Mouse (Mus musculus) right cerebral cortex, postnatal 25 days (tissue): Measurements from ENCODE around the gene Cntn5.
"Not testable (repeated sequence)": the region's sequence is repeated elsewhere in the genome, so short reads cannot be mapped to it uniquely, and the experiment has no call there.

Experiments
- DNase-seq: peaks from one replicate; pipeline ENCODE4 v3.0.0; 2022

The Cntn5 gene

DNA sequence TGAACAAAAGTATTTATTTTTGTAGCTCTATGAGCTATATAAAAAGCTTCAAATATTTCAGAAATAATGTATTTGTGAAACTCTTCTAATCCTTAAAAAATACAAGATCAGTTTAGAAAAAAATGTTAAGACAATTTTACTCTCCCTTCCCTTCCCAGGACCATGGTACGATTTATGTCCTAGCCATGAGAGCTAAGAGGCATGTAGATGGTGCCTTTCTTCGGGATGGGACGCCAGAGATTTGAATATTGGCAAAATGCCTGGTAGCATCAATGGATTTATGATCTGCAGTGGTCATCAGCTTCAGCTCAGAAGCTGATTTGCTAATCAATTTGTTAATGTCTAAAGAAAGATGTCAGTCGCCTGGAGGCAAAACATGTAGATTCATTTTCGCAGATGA is 258.6 kb downstream of the Cntn5 start:
- no peak for DNase-seq

GRCm38 (mm10) chr9:10645045-10645830 is 259.3 kb downstream of the Cntn5 start:
- DNase-seq, result no peak

- no peak for DNase-seq
Measured at GRCm38 (mm10) chr9:10618036-10618435, 286.5 kb downstream of the Cntn5 start.

GRCm38 (mm10) chr9:10575346-10576241 is 329.0 kb downstream of the Cntn5 start:
- no peak for DNase-seq

- no peak for DNase-seq
Measured at GRCm38 (mm10) chr9:10569830-10570229, 334.7 kb downstream of the Cntn5 start.

DNA sequence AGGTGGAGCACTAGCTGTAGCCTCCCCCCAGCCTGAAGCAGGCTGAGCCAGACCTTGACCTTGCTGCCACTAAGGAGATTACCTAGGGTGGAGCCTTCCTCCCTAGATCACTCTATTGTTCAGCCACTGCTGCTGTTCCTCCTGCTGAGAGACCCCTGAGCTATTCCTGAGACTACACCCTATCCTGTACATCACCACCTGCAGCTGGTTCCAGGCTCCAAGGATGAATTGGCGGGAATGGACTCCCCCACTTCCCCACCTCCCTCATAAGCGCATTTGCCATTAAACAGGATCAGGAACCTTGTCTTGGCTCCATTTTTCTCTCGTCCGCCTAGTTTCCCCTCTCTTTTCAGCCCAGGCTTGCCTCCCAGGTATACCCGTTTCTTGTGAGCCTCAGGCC is 363.7 kb downstream of the Cntn5 start:
- DNase-seq, result not testable (repeated sequence)

- no peak for DNase-seq
Measured at GRCm38 (mm10) chr9:10532248-10532647, 372.3 kb downstream of the Cntn5 start.

- DNase-seq, result no peak
Measured at GRCm38 (mm10) chr9:10531087-10531486, 373.5 kb downstream of the Cntn5 start.

- DNase-seq, result no peak
Measured at GRCm38 (mm10) chr9:10529528-10529927, 375.0 kb downstream of the Cntn5 start.

DNA sequence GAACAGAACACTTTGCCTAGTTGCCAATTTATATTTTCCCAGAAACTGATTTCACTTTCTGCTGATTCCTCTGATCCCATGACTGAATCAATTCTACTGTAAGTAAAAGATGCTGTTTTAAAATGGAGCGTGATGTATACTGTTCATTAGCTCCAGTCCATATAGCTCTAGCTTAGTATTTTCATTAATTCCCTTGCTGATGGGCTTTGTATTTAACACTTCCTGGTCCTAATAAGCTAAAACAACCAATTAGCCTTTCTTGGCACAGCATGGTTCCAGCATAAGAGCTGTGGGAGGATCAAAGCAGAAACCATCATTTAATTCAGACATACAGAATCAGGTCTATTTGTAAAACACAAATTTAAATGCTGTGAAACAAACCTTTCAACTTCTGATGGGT is 375.5 kb downstream of the Cntn5 start:
- DNase-seq, result no peak

- DNase-seq, result no peak
Measured at GRCm38 (mm10) chr9:10528692-10529091, 375.9 kb downstream of the Cntn5 start.

- DNase-seq, result no peak
Measured at GRCm38 (mm10) chr9:10525915-10526667, 378.5 kb downstream of the Cntn5 start.

DNA sequence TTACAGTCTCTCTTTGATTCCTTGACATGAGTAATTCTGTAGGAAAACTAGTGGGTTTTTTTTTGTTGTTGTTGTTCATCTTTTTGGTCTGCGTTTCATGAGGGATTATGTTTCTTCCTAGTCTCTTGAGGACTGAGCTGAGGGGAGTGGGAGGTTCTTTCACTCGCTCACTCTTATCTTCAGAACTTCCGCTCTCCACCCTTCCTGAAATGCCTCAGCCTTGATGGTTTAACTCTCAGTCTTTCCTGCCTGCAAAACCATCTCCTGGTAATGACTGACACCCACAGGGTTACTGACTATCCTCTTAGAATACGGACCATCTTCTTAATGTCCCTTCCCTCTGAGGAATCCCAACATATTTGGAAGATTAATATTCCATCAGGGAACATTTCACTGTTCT is 382.0 kb downstream of the Cntn5 start:
- no peak for DNase-seq

DNA sequence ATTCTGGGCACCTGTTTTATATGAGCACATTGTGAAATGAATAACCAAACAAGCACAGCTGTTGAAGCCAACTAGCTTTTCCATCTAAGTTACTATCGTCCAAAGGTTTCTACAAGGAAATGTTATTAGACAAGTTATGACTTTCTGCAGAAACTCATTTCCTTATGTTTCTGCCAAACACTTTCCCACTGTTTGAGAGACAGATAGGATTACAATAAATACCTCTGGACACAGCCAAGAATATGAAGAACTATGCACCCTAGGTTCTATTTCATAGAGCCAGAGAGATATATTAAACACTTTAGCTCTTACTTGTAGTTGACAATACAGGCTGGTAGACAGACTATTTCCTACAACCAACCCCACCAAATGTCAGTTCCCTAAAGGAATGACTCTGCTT is 383.5 kb downstream of the Cntn5 start:
- no peak for DNase-seq

DNA sequence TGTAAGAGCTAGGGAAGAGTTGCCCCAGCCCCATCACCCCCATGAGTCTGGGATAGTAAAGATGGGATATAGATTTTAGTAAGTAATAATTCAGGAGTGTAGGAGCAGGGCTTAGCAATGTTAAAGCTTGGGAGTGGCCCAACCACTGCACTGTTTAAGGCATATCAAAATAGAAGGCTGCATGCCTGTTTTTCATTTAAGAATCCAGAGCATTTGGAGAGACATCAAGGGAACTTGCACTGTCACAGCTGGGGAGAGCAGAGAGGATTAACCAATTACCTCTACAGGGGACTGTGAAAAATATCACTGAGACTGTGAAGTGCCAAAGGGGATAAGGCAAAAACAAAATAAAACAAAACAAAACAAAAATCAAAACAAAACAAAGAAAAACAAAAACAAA is 412.3 kb downstream of the Cntn5 start:
- no peak for DNase-seq

- no peak for DNase-seq
Measured at GRCm38 (mm10) chr9:10471484-10472125, 433.0 kb downstream of the Cntn5 start.

- no peak for DNase-seq
Measured at GRCm38 (mm10) chr9:10464758-10465157, 439.8 kb downstream of the Cntn5 start.

- DNase-seq, result peak; percentile 5
Measured at GRCm38 (mm10) chr9:10457900-10458299, 446.7 kb downstream of the Cntn5 start.

GRCm38 (mm10) chr9:10448987-10449563 is 455.5 kb downstream of the Cntn5 start:
- no peak for DNase-seq

- no peak for DNase-seq
Measured at GRCm38 (mm10) chr9:10447220-10447837, 457.2 kb downstream of the Cntn5 start.

GRCm38 (mm10) chr9:10412075-10412474 is 492.5 kb downstream of the Cntn5 start:
- DNase-seq, result no peak

- no peak for DNase-seq
Measured at GRCm38 (mm10) chr9:10400099-10400498, 504.5 kb downstream of the Cntn5 start.
